Mouse (Mus musculus): ENCODE measurements around the gene Psmd2. TPM values are rescaled to one million over a fixed set of nuclear protein-coding genes. Genes with fewer than 3 reads are reported as not detected.

Gene Psmd2
- total RNA-seq, 2 experiments from 2014 or later: 214 to 240 TPM

Small RNAs within 50 kb of the gene (microRNA-seq; reads per million reads assigned to microRNA genes)
- 436 reads per million, percentile 70 among the genes with 10 or more reads in this experiment for gene Mir1224

Other genes with a start within 250 kb of the Psmd2 start
- gene Abcc5, start 225.3 kb upstream of the Psmd2 start, total RNA-seq (2021): 100 to 1,000 TPM; 167 to 264 TPM
- gene Eif2b5, start 152.8 kb upstream of the Psmd2 start, total RNA-seq (2021): 10 to 100 TPM; 56.4 to 66.8 TPM
- 10 to 100 TPM; 63.5 to 75.7 TPM for gene Dvl3, start 134.7 kb upstream of the Psmd2 start, total RNA-seq (2021)
- gene Ap2m1, start 116.2 kb upstream of the Psmd2 start, total RNA-seq (2021): 100 to 1,000 TPM; 792 to 907 TPM
- gene Abcf3, start 103.1 kb upstream of the Psmd2 start, total RNA-seq (2021): 100 to 1,000 TPM in 1 of 2 experiments, 10 to 100 TPM in 1; 88.3 to 102 TPM
- 10 to 100 TPM; 43.0 to 63.7 TPM for gene Vwa5b2, start 62.2 kb upstream of the Psmd2 start, total RNA-seq (2021)
- 1 to 10 TPM; 1.4 to 2.0 TPM for gene Eef1akmt4, start 40.1 kb upstream of the Psmd2 start, total RNA-seq (2021)
- not detected for gene Gm49333, start 40.0 kb upstream of the Psmd2 start, total RNA-seq (2021)
- gene Alg3, start 39.9 kb upstream of the Psmd2 start, total RNA-seq (2021): 10 to 100 TPM; 14.5 to 14.6 TPM
- 100 to 1,000 TPM; 166 to 199 TPM for gene Camk2n2, start 30.4 kb upstream of the Psmd2 start, total RNA-seq (2021)
- gene Ece2, start 21.8 kb upstream of the Psmd2 start, total RNA-seq (2021): 10 to 100 TPM; 19.4 to 28.5 TPM
- 100 to 1,000 TPM; 281 to 286 TPM for gene Eif4g1, start 16.7 kb downstream of the Psmd2 start, total RNA-seq (2021)
- gene Fam131a, start 41.6 kb downstream of the Psmd2 start, total RNA-seq (2021): 100 to 1,000 TPM; 303 to 372 TPM
- gene Polr2h, start 66.0 kb downstream of the Psmd2 start, total RNA-seq (2021): 10 to 100 TPM; 21.7 to 25.5 TPM
- 10 to 100 TPM; 59.1 to 72.2 TPM for gene Clcn2, start 66.1 kb downstream of the Psmd2 start, total RNA-seq (2021)
- gene Chrd, start 81.5 kb downstream of the Psmd2 start, total RNA-seq (2021): 10 to 100 TPM; 33.6 to 46.4 TPM
- 1 to 10 TPM; 2.9 to 7.8 TPM for gene Thpo, start 82.9 kb downstream of the Psmd2 start, total RNA-seq (2021)

Data from left cerebral cortex, postnatal 36 days (tissue).